Mouse (Mus musculus) 416B (cell line): ENCODE measurements at regions not wholly inside any gene's neighbourhood (a gene's known extent, or its start where the extent isn't known, plus 50 kb on each side); places are given as distances from the start of the nearest gene placed in this dataset.

Source experiments
- DNase-seq: peaks from one replicate; pipeline ENCODE4 v3.0.0; 2011; ENCODE audit warnings: low read depth

- DNase-seq = no peak
Measured at GRCm38 (mm10) chrX:12472296-12472695, 115.3 kb upstream of the Atp6ap2 start.

GRCm38 (mm10) chrX:12479207-12479606, 108.4 kb upstream of the Atp6ap2 start:
- DNase-seq = no peak

- DNase-seq = no peak
Measured at GRCm38 (mm10) chrX:12490957-12491356, 96.6 kb upstream of the Atp6ap2 start.

GRCm38 (mm10) chrX:12493216-12493615, 94.4 kb upstream of the Atp6ap2 start:
- DNase-seq = no peak

GRCm38 (mm10) chrX:12493916-12494315, 93.7 kb upstream of the Atp6ap2 start:
- no peak for DNase-seq

GRCm38 (mm10) chrX:12494535-12494934, 93.1 kb upstream of the Atp6ap2 start:
- no peak for DNase-seq

- no peak for DNase-seq
Measured at GRCm38 (mm10) chrX:12500601-12501000, 87.0 kb upstream of the Atp6ap2 start.

GRCm38 (mm10) chrX:12502364-12502763, 85.2 kb upstream of the Atp6ap2 start:
- DNase-seq = no peak

GRCm38 (mm10) chrX:12503581-12503980, 84.0 kb upstream of the Atp6ap2 start:
- no peak for DNase-seq

GRCm38 (mm10) chrX:12511119-12511518, 76.5 kb upstream of the Atp6ap2 start:
- peak; percentile 8 for DNase-seq

GRCm38 (mm10) chrX:12525044-12525443, 62.6 kb upstream of the Atp6ap2 start:
- no peak for DNase-seq

- no peak for DNase-seq
Measured at GRCm38 (mm10) chrX:12530406-12531311, 56.9 kb upstream of the Atp6ap2 start.
